Mouse (Mus musculus) neural tube, embryonic 10.5 days (tissue): ENCODE data around the gene Cdadc1.

Experiments
- DNase-seq: peaks from one replicate; pipeline ENCODE4 v3.0.0-alpha.2; 2017; ENCODE audit warnings: low spot score; ENCODE audit errors: extremely low spot score

Gene Cdadc1

DNA sequence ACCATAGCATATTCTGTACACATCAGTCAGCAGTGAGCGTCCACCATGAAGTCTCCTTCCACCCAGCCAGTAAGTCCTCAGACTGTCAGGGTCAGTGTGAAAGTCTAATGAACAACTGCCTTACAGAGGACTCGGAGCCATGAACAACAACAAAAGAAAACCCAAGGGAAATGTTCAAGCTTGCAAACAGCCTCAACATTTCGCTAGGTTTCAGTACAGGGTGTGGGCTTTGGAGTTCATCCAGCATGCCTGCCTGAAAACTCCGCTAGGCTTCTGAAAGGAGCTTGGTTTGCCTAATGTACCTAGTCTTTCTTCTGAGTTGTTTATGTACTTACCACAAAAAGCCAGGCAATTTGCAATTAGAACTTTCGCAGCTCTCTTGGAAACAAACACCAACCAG, 53.8 kb downstream of the Cdadc1 start:
- DNase-seq, result no peak

- DNase-seq, result no peak
Measured at GRCm38 (mm10) chr14:59543158-59543826, 54.5 kb downstream of the Cdadc1 start.

DNA sequence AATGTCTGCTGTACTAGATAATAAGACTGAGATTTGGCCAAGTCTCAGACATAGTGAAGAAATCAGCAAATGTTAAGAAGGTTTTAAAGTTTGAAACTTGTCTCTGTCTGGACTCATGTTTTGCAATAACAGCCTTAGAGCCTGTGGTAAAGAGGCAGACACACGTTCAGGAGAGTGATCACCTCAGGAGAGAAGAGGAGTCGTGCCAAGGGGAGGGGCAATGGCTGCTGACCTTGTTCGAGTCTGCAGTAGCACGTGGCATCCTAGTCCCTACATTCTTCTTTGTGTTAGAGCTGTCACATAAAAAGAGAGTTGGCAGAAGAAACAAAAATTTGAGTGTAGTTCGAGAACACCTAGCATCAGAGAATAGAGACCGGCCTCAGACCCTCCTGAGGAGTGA, 57.0 kb downstream of the Cdadc1 start:
- DNase-seq, result no peak

GRCm38 (mm10) chr14:59540230-59540629, 57.5 kb downstream of the Cdadc1 start:
- DNase-seq, result no peak

DNA sequence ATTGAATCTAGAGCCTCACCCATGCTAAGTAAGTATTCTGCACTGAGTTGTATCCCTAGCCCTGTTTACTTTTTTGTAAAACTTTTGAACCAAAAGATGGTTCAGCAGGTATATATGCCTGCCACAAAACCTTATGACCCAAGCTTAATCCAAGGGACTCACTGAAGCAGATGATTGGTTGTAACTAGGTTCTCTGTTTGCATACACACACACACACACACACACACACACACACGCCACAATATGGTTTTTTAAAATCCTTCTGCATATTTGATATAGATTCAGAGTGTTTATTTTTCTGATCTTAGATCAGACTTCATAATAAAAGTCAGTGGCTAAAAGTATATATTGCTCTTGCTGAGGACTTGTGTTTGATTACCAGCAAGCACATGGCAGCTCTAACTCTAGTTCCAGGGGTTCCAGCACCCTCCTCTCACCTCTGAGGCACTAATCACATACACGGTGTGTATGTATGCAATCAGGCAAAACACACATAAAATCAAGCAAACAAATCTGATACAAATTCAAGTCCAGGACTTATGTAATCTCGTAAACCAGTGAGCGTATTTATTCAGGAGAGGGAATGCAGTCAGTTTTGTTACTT, 59.8 kb downstream of the Cdadc1 start:
- no peak for DNase-seq

- no peak for DNase-seq
Measured at GRCm38 (mm10) chr14:59533908-59534307, 63.9 kb downstream of the Cdadc1 start.

GRCm38 (mm10) chr14:59532986-59533385, 64.8 kb downstream of the Cdadc1 start:
- DNase-seq, result no peak

DNA sequence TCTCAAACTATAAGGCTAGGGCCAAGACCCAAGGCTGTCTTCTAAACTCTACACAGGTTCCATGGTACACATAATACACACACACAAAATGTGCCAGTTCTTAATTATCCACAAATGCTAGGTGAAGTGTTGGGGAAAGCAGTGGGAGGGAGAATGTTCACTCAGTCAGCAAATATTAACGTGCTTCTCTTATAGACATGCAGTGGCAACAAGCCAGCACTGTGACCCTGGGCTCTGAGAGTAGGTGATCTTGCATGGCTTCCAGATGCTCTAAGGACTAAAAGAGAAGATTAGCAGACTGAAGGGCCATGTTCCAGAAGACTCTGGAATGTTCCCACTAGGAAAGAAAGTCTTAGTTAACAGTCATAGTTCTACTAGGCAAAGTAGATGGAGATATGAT, 67.0 kb downstream of the Cdadc1 start:
- DNase-seq, result no peak

DNA sequence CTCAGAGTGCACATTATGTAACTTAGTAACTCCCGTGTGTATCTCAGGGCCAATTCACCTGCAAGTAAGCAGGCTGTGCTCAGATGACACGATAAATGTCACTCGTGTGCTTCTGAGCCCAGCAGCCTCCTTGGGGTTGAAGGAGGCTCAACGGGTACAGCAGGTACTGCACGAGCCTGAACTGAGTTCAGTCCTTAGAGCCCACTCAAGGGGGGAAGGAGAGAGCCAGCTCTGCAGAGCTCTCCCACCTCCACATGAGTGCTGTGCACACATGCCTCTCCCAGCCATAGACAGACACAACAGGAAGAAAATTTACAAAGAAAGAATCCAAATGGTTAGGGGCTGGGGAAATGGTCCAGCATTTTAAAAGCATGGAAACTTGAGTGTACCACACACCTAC, 71.9 kb downstream of the Cdadc1 start:
- no peak for DNase-seq

DNA sequence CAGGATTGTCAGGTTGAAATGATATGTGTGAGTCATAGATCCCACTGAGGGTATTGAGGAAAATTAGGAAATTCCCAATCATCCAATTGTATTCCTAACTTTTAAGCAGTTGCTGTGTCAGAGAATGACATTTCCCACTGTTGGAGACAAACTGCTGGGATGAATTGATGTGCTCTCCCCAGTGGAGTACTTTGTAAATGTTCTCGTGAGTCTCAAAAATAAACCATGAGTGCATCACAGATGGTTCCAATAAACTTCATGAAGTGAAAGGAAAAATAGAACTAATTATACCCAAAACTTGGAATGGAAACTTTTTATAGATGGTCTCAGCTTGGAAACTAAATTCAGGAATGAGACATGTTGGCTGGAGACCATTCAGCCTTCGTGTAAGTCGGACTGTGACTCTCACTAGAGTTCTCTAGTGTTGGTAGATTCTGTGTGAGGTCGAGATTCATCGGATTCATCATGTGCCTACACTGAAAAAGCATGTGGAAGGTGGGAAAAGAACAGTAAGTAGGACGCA, 83.8 kb downstream of the Cdadc1 start:
- no peak for DNase-seq
